Mouse (Mus musculus) kidney, embryonic 15.5 days (tissue): Measurements from ENCODE around the gene Mylk4. TPM values are rescaled to one million over a fixed set of nuclear protein-coding genes. Genes with fewer than 3 reads are reported as not detected.

ENCODE experiments used
- ATAC-seq: fragments of 200-750 bp; cut with Nextera tagmentation; replicated peaks from 2 replicates; pipeline ENCODE4 v1.8.0; 2017; ENCODE audit warnings: moderate TSS enrichment; ENCODE audit not compliant: low FRiP score
- H3K27ac ChIP-seq: fragments of 300-500 bp; sonication (generic); 2 replicates; pipeline ENCODE4 v1.5.1; 2015; ENCODE audit warnings: mild to moderate bottlenecking, inconsistent platforms
- H3K27me3 ChIP-seq: fragments of 300-500 bp; sonication (generic); 2 replicates; pipeline ENCODE4 v1.6.1; 2015; ENCODE audit warnings: inconsistent platforms
- H3K36me3 ChIP-seq: fragments of 300-500 bp; sonication (generic); 2 replicates; pipeline ENCODE4 v1.6.1; 2015; ENCODE audit warnings: inconsistent platforms
- H3K4me1 ChIP-seq: fragments of 300-500 bp; sonication (generic); 2 replicates; pipeline ENCODE4 v1.6.1; 2015; ENCODE audit warnings: inconsistent platforms
- H3K4me2 ChIP-seq: fragments of 300-500 bp; sonication (generic); 2 replicates; pipeline ENCODE4 v1.6.1; 2015; ENCODE audit warnings: moderate library complexity, mild to moderate bottlenecking, inconsistent platforms
- H3K4me3 ChIP-seq: fragments of 300-500 bp; sonication (generic); replicated peaks from 2 replicates; pipeline ENCODE4 v1.5.1; 2015; ENCODE audit warnings: mild to moderate bottlenecking, inconsistent platforms
- H3K9ac ChIP-seq: fragments of 300-500 bp; sonication (generic); 2 replicates; pipeline ENCODE4 v1.6.1; 2015; ENCODE audit warnings: mild to moderate bottlenecking, inconsistent platforms
- H3K9me3 ChIP-seq: fragments of 300-500 bp; sonication (generic); replicated peaks from 2 replicates; pipeline ENCODE4 v1.6.1; 2016; ENCODE audit warnings: inconsistent platforms
- WGBS: fragments of 180-500 bp; shearing (Covaris S2); methylation state at CpG from one replicate; pipeline ENCODE4 v1.1.7; 2015; ENCODE audit warnings: mixed read lengths; 5-methylcytosine and 5-hydroxymethylcytosine counted together
- polyA plus RNA-seq: library from polyadenylated mRNA; unstranded; fragments of >200 nt; fragmentation: Nextera tagmentation; extraction: Ambion mirVana; gene quantifications from 2 replicates; pipeline ENCODE4 v1.2.1, GENCODE M21; 2015

The Mylk4 gene
- polyA plus RNA-seq, 1 experiment from 2014 or later = 0.64 TPM

DNA sequence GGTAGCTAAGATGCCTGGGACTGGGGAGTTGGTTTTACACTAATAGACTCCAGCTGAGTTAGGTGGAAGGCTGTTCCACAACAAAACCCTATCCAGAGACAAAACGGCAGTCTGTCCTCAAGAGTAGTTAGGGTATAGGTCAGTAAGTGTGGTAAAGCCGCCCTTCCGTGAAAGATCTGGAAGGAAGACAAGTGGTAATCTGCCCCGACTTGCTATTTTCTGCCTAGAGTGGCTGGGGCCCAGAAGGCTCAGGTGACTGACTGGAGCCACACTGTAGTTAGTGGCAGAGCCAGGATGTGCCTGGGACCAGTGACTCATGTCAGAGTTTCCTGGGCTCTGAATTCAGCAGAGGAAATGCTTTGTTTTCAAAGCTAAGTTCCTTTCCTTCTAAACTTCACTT is 123.5 kb downstream of the Mylk4 start:
- Histone ChIP-seq H3K27me3 (no peaks in the 10 kb centered on the region), H3K4me3 (no peak overlapping the region), H3K9me3 (no peaks in the 10 kb centered on the region), H3K4me2 (no peak overlapping the region), H3K4me1 (0 out of 2 replicates have a peak, but pooled peaks cover 2% of the 10 kb centered on the region), H3K9ac (no peak overlapping the region), H3K36me3 (no peaks in the 10 kb centered on the region), H3K27ac (peak overlapping the region; percentile 24)
- 30% methylated on average over 4 of the region's 4 CpGs for WGBS
- ATAC-seq = 0 out of 2 replicates have a peak, but pooled peaks have one; percentile 52

DNA sequence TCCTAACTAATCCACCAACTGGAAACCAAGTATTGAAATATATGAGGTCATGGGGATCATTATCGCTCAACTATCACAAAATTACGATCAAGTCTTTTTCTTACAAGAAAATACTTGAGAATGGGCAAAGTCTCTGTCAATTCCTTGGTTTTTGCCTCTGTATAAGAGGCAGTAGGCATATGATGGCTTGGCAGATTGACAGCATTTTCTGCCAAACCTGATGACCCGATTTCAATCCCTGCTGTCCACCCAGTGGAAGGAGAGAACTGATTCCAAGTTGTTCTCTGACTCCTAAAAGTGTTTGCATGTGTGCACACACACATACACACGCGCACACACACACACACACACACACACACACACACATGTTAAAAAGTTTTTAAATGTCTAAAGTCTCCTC is 124.5 kb downstream of the Mylk4 start:
- H3K9ac ChIP-seq = no peak overlapping the region
- H3K4me2 ChIP-seq = no peak overlapping the region
- 89% methylated on average over 5 of the region's 5 CpGs for WGBS
- no peak overlapping the region for H3K4me3 ChIP-seq
- no peaks in the 10 kb centered on the region for H3K27me3 ChIP-seq
- H3K27ac ChIP-seq = no peak overlapping the region
- 0 out of 2 replicates have a peak, but pooled peaks cover 2% of the 10 kb centered on the region for H3K4me1 ChIP-seq
- H3K9me3 ChIP-seq = no peaks in the 10 kb centered on the region
- ATAC-seq = no peak
- no peaks in the 10 kb centered on the region for H3K36me3 ChIP-seq

DNA sequence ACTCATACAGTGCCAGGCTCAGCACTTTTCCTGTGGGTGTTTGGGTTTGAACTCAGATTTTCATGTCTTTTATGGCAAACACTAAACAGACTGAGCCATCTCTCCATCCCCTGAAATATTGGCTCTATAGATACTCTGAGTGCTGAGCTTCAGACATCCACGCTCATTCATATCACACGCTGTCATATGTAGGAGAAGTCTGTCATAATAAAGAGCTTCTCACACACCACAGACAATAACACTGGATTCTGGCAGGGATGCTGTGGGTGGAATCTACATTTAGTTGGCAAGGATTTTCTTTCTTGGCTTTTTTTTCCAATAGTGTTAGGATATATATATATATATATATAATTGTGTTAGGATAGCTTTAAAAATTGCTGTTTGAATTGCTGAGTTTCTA is 126.2 kb downstream of the Mylk4 start:
- 93% methylated on average over 2 of the region's 2 CpGs for WGBS
- Histone ChIP-seq H3K9ac (no peak overlapping the region), H3K36me3 (no peaks in the 10 kb centered on the region), H3K4me2 (no peak overlapping the region), H3K4me3 (no peak overlapping the region), H3K27ac (no peak overlapping the region), H3K4me1 (0 out of 2 replicates have a peak, but pooled peaks cover 2% of the 10 kb centered on the region), H3K27me3 (no peaks in the 10 kb centered on the region), H3K9me3 (no peaks in the 10 kb centered on the region)
- no peak for ATAC-seq

Other genes with a start within 250 kb of the Mylk4 start
- 22.2 and 23.4 TPM in 2 replicates for gene Wrnip1, start 18.1 kb upstream of the Mylk4 start, polyA plus RNA-seq
- not detected in 2 replicates for gene D930007J09Rik, start 18.9 kb upstream of the Mylk4 start, polyA plus RNA-seq
- gene Serpinb1a, start 67.2 kb upstream of the Mylk4 start, polyA plus RNA-seq = 12.4 and 13.4 TPM in 2 replicates
- gene Serpinb1c, start 114.3 kb upstream of the Mylk4 start, polyA plus RNA-seq = not detected in 2 replicates
- 3.9 and 5.0 TPM in 2 replicates for gene Serpinb6b, start 181.3 kb upstream of the Mylk4 start, polyA plus RNA-seq
- gene Serpinb9, start 219.3 kb upstream of the Mylk4 start, polyA plus RNA-seq = 8.8 and 9.3 TPM in 2 replicates
- 0.14 TPM in 1 of 2 replicates, not detected in the other for gene Serpinb9b, start 243.5 kb upstream of the Mylk4 start, polyA plus RNA-seq